Mouse (Mus musculus) spleen, adult 2 months (tissue): Measurements from ENCODE around the gene Pdlim7.

Experiments
- CTCF ChIP-seq: fragments of 200-500 bp; IDR thresholded peaks from 2 replicates; pipeline ENCODE4 v1.5.1; 2011; ENCODE audit warnings: mild to moderate bottlenecking, inconsistent platforms; ENCODE audit not compliant: insufficient read depth, insufficient read length, insufficient replicate concordance; ENCODE audit errors: extremely low read depth
- POLR2A ChIP-seq: fragments of 200-500 bp; IDR thresholded peaks from 2 replicates; pipeline ENCODE4 v1.6.1; 2011; ENCODE audit warnings: low read depth, low read length, inconsistent platforms

DNA sequence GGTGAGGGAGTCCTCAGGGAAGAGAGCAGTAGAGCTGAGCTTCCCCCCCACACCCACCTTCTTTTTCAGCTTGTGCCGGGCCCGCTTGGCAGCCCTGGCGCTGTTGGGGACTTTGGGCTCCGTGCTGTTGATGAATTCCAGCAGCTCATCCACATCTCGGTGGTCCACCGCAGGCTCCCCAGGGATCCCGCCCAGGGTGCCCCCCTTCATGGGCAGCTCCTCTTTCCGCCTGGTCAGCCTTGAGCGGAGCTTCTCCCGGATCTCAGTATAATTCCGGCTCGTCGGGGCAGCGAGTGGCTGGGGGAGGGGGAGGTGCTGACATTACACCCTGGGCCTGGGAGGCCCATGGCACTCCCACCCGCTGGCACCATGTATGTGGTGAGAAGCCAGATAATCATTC lies 35.6 kb upstream of the Pdlim7 start:
- TF ChIP-seq CTCF = no peak
- no peak for TF ChIP-seq POLR2A
